Mouse (Mus musculus): Measurements from ENCODE around the gene Mga. TPM values are rescaled to one million over a fixed set of nuclear protein-coding genes. Genes with fewer than 3 reads are reported as not detected.

Gene Mga
- 48.5 and 68.4 TPM in 2 replicates for total RNA-seq (2014; rRNA removed; ENCODE audit: low replicate concordance)
- 10.8 and 11.6 TPM in 2 replicates for polyA plus RNA-seq (2015; fragmentation: Nextera tagmentation; extraction: Ambion mirVana)

DNA sequence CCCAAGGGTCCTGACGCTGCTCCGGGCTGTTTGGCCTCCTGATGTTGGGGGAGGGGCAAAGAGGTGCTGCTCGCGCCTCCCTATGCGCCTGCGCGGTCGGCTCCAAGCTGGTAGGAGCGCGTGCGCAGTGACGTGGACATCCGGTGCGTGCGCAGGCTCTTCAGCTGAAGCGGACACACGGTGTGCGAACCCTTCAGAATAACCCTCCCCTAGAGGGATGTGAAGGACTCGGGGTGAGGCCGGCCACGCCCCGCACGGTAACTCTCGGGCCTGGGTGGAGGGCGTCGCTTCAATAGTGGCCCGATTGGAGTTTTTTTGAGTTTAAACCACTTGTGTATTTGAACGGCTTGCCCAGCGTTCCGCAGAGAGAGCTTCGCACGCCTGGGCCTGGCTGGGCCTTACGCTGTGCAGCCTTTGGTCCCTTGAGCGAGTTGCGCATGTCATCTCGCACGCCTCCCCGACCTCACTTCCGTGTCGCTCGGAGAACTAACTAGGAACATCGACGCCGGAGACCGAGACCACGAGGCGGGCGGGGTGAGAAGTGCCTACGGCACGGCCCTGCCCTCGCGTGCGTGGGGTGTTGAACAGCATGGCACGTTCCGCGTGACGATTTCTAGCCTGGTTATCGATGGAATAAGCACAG is at the start of gene Mga:
TSS of gene Mga (plus strand) at position 139 of the 643 bp plus-strand sequence.
- DNase-seq (ENCODE audit: low spot score) (peak; percentile 99), ATAC-seq (ENCODE audit: insufficient read depth, low read depth) (peak; percentile 97)
- Histone ChIP-seq H3K9ac (replicated peaks; ENCODE audit: low read depth, low read length) (peak within 1 kb of the TSS; percentile 52), H3K27me3 (ENCODE audit: control insufficient read depth, insufficient read depth, low read length) (no peaks in the 10 kb centered on the region), H3K4me2 (ENCODE audit: low read depth, low read length) (peak within 1 kb of the TSS; percentile 68), H3K4me1 (ENCODE audit: control insufficient read depth, insufficient read depth) (peaks cover 25% of the 10 kb centered on the region), H3K9me3 (replicated peaks; ENCODE audit: control insufficient read depth, low read length) (no peaks in the 10 kb centered on the region), H3K36me3 (replicated peaks; ENCODE audit: control insufficient read depth, insufficient read depth, low read length) (no peaks in the 10 kb centered on the region), H3K27ac (ENCODE audit: low read depth) (peak within 1 kb of the TSS; percentile 94), H3K4me3 (ENCODE audit: low read depth, low read length) (peak within 1 kb of the TSS; percentile 47)
- WGBS = under 1% methylated on average over 58 of the region's 58 CpGs
- no peak for TF ChIP-seq CTCF (IDR thresholded peaks at IDR 0.05; ENCODE audit: low read depth)
- no peak for TF ChIP-seq EP300 (IDR thresholded peaks at IDR 0.05; ENCODE audit: low read depth)

DNA sequence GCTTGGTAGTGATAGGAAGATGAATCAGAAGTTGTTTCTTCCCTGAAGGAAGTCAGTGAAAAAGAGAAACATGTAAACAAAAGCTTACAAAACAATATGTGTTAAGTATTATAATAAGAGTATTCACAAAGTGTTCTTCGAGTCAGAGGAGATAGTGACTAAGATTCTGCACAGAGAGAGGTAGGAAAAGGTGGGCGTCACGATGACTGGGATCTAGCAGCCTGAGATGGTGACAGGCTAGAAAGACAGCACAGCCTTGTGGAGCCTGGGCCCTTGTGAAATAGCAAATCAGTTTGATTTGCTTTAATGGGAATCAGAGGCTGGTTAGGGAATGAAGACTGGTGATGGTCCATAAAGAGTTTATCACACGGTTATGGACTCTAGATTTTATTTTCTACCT is 43.2 kb upstream of the Mga start:
- H3K9me3 ChIP-seq (replicated peaks; ENCODE audit: control insufficient read depth, low read length) = no peaks in the 10 kb centered on the region
- H3K36me3 ChIP-seq (replicated peaks; ENCODE audit: control insufficient read depth, insufficient read depth, low read length) = no peaks in the 10 kb centered on the region
- DNase-seq (ENCODE audit: low spot score) = no peak
- ATAC-seq (ENCODE audit: insufficient read depth, low read depth) = no peak
- H3K9ac ChIP-seq (replicated peaks; ENCODE audit: low read depth, low read length) = no peak overlapping the region
- H3K27me3 ChIP-seq (ENCODE audit: control insufficient read depth, insufficient read depth, low read length) = no peaks in the 10 kb centered on the region
- H3K4me2 ChIP-seq (ENCODE audit: low read depth, low read length) = no peak overlapping the region
- H3K4me3 ChIP-seq (ENCODE audit: low read depth, low read length) = no peak overlapping the region
- TF ChIP-seq CTCF (IDR thresholded peaks at IDR 0.05; ENCODE audit: low read depth) (no peak), EP300 (IDR thresholded peaks at IDR 0.05; ENCODE audit: low read depth) (no peak)
- WGBS = 69% methylated on average over 4 of the region's 4 CpGs
- H3K27ac ChIP-seq (ENCODE audit: low read depth) = no peak overlapping the region
- no peaks in the 10 kb centered on the region for H3K4me1 ChIP-seq (ENCODE audit: control insufficient read depth, insufficient read depth)

DNA sequence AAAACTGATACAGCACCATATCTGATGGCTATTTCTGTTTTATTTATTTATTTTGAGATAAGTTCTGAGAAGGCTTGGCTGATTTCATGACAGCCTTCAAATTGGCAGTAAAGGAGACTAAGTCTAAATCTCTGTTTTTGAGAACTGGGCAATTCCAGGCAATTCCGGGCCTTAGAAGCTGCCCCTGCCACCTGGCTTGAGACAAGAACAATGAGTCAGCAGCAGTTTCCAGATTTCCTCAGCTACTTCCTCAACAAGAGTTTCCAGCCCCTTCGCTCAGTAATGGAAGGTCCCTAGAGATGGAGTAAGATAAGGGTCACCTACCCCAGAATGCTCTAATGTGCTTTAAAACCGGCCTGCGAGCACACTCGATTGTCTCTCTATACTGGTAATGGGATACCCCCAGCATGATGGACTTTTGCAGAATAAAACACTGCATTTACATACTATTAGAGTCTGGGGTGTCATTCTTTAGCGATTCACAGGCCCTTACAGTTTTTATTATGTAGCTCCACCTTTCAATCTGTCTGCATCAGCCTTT is 41.6 kb upstream of the Mga start:
- Histone ChIP-seq H3K4me3 (ENCODE audit: low read depth, low read length) (no peak overlapping the region), H3K9ac (replicated peaks; ENCODE audit: low read depth, low read length) (no peak overlapping the region), H3K4me1 (ENCODE audit: control insufficient read depth, insufficient read depth) (no peaks in the 10 kb centered on the region), H3K27ac (ENCODE audit: low read depth) (no peak overlapping the region), H3K36me3 (replicated peaks; ENCODE audit: control insufficient read depth, insufficient read depth, low read length) (no peaks in the 10 kb centered on the region), H3K9me3 (replicated peaks; ENCODE audit: control insufficient read depth, low read length) (no peaks in the 10 kb centered on the region), H3K27me3 (ENCODE audit: control insufficient read depth, insufficient read depth, low read length) (no peaks in the 10 kb centered on the region), H3K4me2 (ENCODE audit: low read depth, low read length) (no peak overlapping the region)
- DNase-seq (ENCODE audit: low spot score) = no peak
- 59% methylated on average over 6 of the region's 6 CpGs for WGBS
- no peak for ATAC-seq (ENCODE audit: insufficient read depth, low read depth)
- TF ChIP-seq EP300 (IDR thresholded peaks at IDR 0.05; ENCODE audit: low read depth) (no peak), CTCF (IDR thresholded peaks at IDR 0.05; ENCODE audit: low read depth) (no peak)

DNA sequence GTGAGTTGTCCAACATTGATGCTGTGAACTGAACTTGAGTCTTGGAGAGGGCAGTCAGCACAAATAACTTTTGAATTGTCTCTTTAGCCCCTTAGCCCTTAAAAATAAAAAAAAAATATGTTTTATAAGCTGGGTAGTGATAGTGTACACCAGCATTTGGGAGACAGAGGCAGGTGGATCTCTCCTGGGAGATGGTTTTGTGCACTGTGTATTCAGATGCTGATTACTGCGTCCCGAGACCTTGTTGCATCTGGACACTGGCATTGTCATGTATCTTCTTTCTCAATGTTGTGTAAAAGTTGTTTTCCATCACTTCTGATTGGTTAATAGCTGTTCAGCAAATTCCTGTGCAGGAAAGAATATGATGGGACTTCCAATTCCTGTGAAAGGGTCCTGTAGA is 39.7 kb upstream of the Mga start:
- DNase-seq (ENCODE audit: low spot score) = no peak
- H3K27me3 ChIP-seq (ENCODE audit: control insufficient read depth, insufficient read depth, low read length) = no peaks in the 10 kb centered on the region
- no peak overlapping the region for H3K4me3 ChIP-seq (ENCODE audit: low read depth, low read length)
- no peaks in the 10 kb centered on the region for H3K36me3 ChIP-seq (replicated peaks; ENCODE audit: control insufficient read depth, insufficient read depth, low read length)
- no peak overlapping the region for H3K27ac ChIP-seq (ENCODE audit: low read depth)
- no peak for ATAC-seq (ENCODE audit: insufficient read depth, low read depth)
- H3K9ac ChIP-seq (replicated peaks; ENCODE audit: low read depth, low read length) = no peak overlapping the region
- TF ChIP-seq EP300 (IDR thresholded peaks at IDR 0.05; ENCODE audit: low read depth) = no peak
- TF ChIP-seq CTCF (IDR thresholded peaks at IDR 0.05; ENCODE audit: low read depth) = no peak
- H3K9me3 ChIP-seq (replicated peaks; ENCODE audit: control insufficient read depth, low read length) = no peaks in the 10 kb centered on the region
- no peaks in the 10 kb centered on the region for H3K4me1 ChIP-seq (ENCODE audit: control insufficient read depth, insufficient read depth)
- H3K4me2 ChIP-seq (ENCODE audit: low read depth, low read length) = no peak overlapping the region
- WGBS = 84% methylated on average over 2 of the region's 2 CpGs

DNA sequence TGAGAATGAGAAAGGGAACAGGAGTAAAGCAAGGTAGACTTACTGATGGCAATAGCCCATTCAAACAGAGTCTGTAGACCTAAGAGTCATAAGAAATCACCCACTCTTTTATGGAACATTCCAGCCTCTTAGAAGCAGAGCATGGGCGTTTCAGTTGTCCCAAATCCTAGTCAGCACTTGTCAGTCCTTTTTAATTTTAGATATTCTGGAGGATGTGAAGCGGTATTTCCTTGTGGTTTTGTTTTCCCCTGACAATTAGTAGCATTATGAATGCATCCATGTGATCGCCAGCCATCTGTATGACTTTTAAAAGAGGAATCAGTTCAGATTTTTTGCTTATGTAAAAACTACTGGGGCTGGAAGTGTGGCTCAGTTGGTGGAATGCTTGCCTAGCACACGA is 32.5 kb upstream of the Mga start:
- Histone ChIP-seq H3K9ac (replicated peaks; ENCODE audit: low read depth, low read length) (no peak overlapping the region), H3K4me1 (ENCODE audit: control insufficient read depth, insufficient read depth) (no peaks in the 10 kb centered on the region), H3K4me2 (ENCODE audit: low read depth, low read length) (no peak overlapping the region), H3K4me3 (ENCODE audit: low read depth, low read length) (no peak overlapping the region), H3K36me3 (replicated peaks; ENCODE audit: control insufficient read depth, insufficient read depth, low read length) (no peaks in the 10 kb centered on the region), H3K27me3 (ENCODE audit: control insufficient read depth, insufficient read depth, low read length) (no peaks in the 10 kb centered on the region; the same call in 1 of the 2 replicates), H3K9me3 (replicated peaks; ENCODE audit: control insufficient read depth, low read length) (no peaks in the 10 kb centered on the region), H3K27ac (ENCODE audit: low read depth) (no peak overlapping the region)
- DNase-seq (ENCODE audit: low spot score) (no peak), ATAC-seq (ENCODE audit: insufficient read depth, low read depth) (no peak)
- TF ChIP-seq CTCF (IDR thresholded peaks at IDR 0.05; ENCODE audit: low read depth) (no peak), EP300 (IDR thresholded peaks at IDR 0.05; ENCODE audit: low read depth) (no peak)
- 61% methylated on average over 4 of the region's 4 CpGs for WGBS

Data from heart, postnatal 0 days (tissue).